Mouse (Mus musculus) heart, embryonic 14.5 days (tissue): ENCODE measurements around the gene Gatc. TPM values are rescaled to one million over a fixed set of nuclear protein-coding genes. Genes with fewer than 3 reads are reported as not detected.
"Not testable (repeated sequence)": the region's sequence is repeated elsewhere in the genome, so short reads cannot be mapped to it uniquely, and the experiment has no call there.

Experiments used
- ATAC-seq: fragments of 200-750 bp; cut with Nextera tagmentation; 2 replicates; pipeline ENCODE4 v1.8.0; 2017; ENCODE audit warnings: low read depth, moderate TSS enrichment; ENCODE audit not compliant: insufficient number of reproducible peaks, insufficient read depth, low FRiP score
- H3K27ac ChIP-seq, 2 experiments: fragments of 200-500 bp in 1 of 2; fragments of 300-500 bp in 1 of 2; sonication (generic) in 1 of 2; replicated peaks in 1 of 2; 2 replicates each; pipeline ENCODE4 v1.5.1; 2012 to 2014; ENCODE audit warnings: low read depth in 2 of 2, low read length in 2 of 2, control low read depth in 1 of 2, mild to moderate bottlenecking in 1 of 2, mixed read lengths in 1 of 2; ENCODE audit not compliant: control insufficient read depth in 1 of 2, insufficient read depth in 1 of 2
- H3K27me3 ChIP-seq: fragments of 300-500 bp; sonication (generic); 2 replicates; pipeline ENCODE4 v1.6.1; 2014; ENCODE audit warnings: mild to moderate bottlenecking, low read length, control low read depth; ENCODE audit not compliant: control insufficient read depth, insufficient read depth
- H3K36me3 ChIP-seq: fragments of 300-500 bp; sonication (generic); 2 replicates; pipeline ENCODE4 v1.6.1; 2014; ENCODE audit warnings: mild to moderate bottlenecking, control low read depth, low read length, mixed read lengths; ENCODE audit not compliant: control insufficient read depth, insufficient read depth
- H3K4me1 ChIP-seq, 2 experiments: fragments of 200-500 bp in 1 of 2; fragments of 300-500 bp in 1 of 2; sonication (generic) in 1 of 2; 2 replicates each; pipeline ENCODE4 v1.6.1; 2012 to 2014; ENCODE audit warnings: low read length in 2 of 2, control low read depth in 1 of 2, mixed read lengths in 1 of 2; ENCODE audit not compliant: control insufficient read depth in 2 of 2, insufficient read depth in 2 of 2
- H3K4me2 ChIP-seq: fragments of 300-500 bp; sonication (generic); 2 replicates; pipeline ENCODE4 v1.6.1; 2014; ENCODE audit warnings: mild to moderate bottlenecking, low read length
- H3K4me3 ChIP-seq, 2 experiments: fragments of 200-500 bp in 1 of 2; fragments of 300-500 bp in 1 of 2; sonication (generic) in 1 of 2; 2 replicates each; pipeline ENCODE4 v1.5.1; 2012 to 2014; ENCODE audit warnings: low read length in 2 of 2, mild to moderate bottlenecking in 2 of 2, control low read depth in 1 of 2, low read depth in 1 of 2, moderate library complexity in 1 of 2; ENCODE audit not compliant: control insufficient read depth in 1 of 2, insufficient read depth in 1 of 2
- H3K9ac ChIP-seq: fragments of 300-500 bp; sonication (generic); 2 replicates; pipeline ENCODE4 v1.6.1; 2014; ENCODE audit warnings: mild to moderate bottlenecking, low read length
- H3K9me3 ChIP-seq: fragments of 300-500 bp; sonication (generic); 2 replicates; pipeline ENCODE4 v1.6.1; 2016; ENCODE audit warnings: low read length, control low read depth; ENCODE audit not compliant: control insufficient read depth
- WGBS: fragments of 180-500 bp; shearing (Covaris S2); extraction: QIAGEN DNeasy Blood & Tissue Kit; methylation state at CpG from one replicate; pipeline ENCODE4 v1.1.7; 2014; 5-methylcytosine and 5-hydroxymethylcytosine counted together
- polyA plus RNA-seq: library from polyadenylated mRNA; unstranded; fragments of >200 nt; fragmentation: Nextera tagmentation; extraction: Ambion mirVana; gene quantifications from 2 replicates; pipeline ENCODE4 v1.2.1, GENCODE M21; 2014

Gatc gene
- 28.3 and 29.1 TPM in 2 replicates for polyA plus RNA-seq

GRCm38 (mm10) chr5:115340577-115341313, at the start of gene Gatc, which contains the start of gene Triap1:
TSS of gene Gatc (minus strand) at chr5:115341178.
TSS of gene Triap1 (plus strand) at chr5:115341225.
- Histone ChIP-seq H3K36me3 (peaks cover 45% of the 10 kb centered on the region), H3K27ac (peak within 1 kb of the TSS; percentile 76 to 81), H3K9ac (peak within 1 kb of the TSS; percentile 92), H3K4me3 (peak within 1 kb of the TSS; percentile 91 to 94), H3K4me1 (peaks cover 2 to 16% of the 10 kb centered on the region in 2 experiments), H3K9me3 (no peaks in the 10 kb centered on the region), H3K27me3 (no peaks in the 10 kb centered on the region), H3K4me2 (peak within 1 kb of the TSS; percentile 87)
- under 1% methylated on average over 62 of the region's 62 CpGs for WGBS
- ATAC-seq, result peak; percentile 87

GRCm38 (mm10) chr5:115378882-115379281, 37.9 kb upstream of the Gatc start:
- not testable (repeated sequence) for H3K4me2 ChIP-seq, H3K4me3 ChIP-seq, H3K36me3 ChIP-seq, H3K27ac ChIP-seq, H3K9ac ChIP-seq, H3K27me3 ChIP-seq, H3K9me3 ChIP-seq, H3K4me1 ChIP-seq, ATAC-seq
- WGBS, result 58% methylated on average over 2 of the region's 2 CpGs

GRCm38 (mm10) chr5:115375436-115375835, 34.5 kb upstream of the Gatc start:
- no peaks in the 10 kb centered on the region for H3K9me3 ChIP-seq
- ATAC-seq, result no peak
- H3K27ac ChIP-seq, result no peak overlapping the region
- no peak overlapping the region for H3K4me2 ChIP-seq
- H3K4me3 ChIP-seq, result no peak overlapping the region
- H3K27me3 ChIP-seq, result peaks cover 6% of the 10 kb centered on the region; the same call in 1 of the 2 replicates
- no peaks in the 10 kb centered on the region for H3K4me1 ChIP-seq
- H3K9ac ChIP-seq, result no peak overlapping the region
- no peaks in the 10 kb centered on the region for H3K36me3 ChIP-seq
- WGBS, result 75% methylated on average over 2 of the region's 2 CpGs

- peaks cover 6% of the 10 kb centered on the region; the same call in 1 of the 2 replicates for H3K27me3 ChIP-seq
- peak overlapping the region; percentile 75 for H3K4me2 ChIP-seq
- no peaks in the 10 kb centered on the region for H3K4me1 ChIP-seq
- H3K36me3 ChIP-seq, result no peaks in the 10 kb centered on the region
- ATAC-seq, result no peak
- WGBS, result 24% methylated on average over 11 of the region's 11 CpGs
- no peaks in the 10 kb centered on the region for H3K9me3 ChIP-seq
- H3K9ac ChIP-seq, result peak overlapping the region; percentile 73
- no peak overlapping the region for H3K27ac ChIP-seq
- peak overlapping the region; percentile 30 to 36 for H3K4me3 ChIP-seq
Measured at GRCm38 (mm10) chr5:115374204-115374820, 33.3 kb upstream of the Gatc start.

- Histone ChIP-seq H3K4me2 (peak overlapping the region; percentile 75), H3K36me3 (no peaks in the 10 kb centered on the region), H3K27me3 (peaks cover 6% of the 10 kb centered on the region; the same call in 1 of the 2 replicates), H3K4me1 (no peaks in the 10 kb centered on the region), H3K27ac (no peak overlapping the region), H3K9me3 (no peaks in the 10 kb centered on the region), H3K4me3 (peak overlapping the region; percentile 30 to 36), H3K9ac (peak overlapping the region; percentile 73)
- ATAC-seq, result no peak
- 22% methylated on average over 26 of the region's 26 CpGs for WGBS
Measured at GRCm38 (mm10) chr5:115373441-115374203, 32.6 kb upstream of the Gatc start.

GRCm38 (mm10) chr5:115371736-115372135, 30.8 kb upstream of the Gatc start:
- no peak overlapping the region for H3K4me3 ChIP-seq
- H3K9me3 ChIP-seq, result no peaks in the 10 kb centered on the region
- H3K4me2 ChIP-seq, result no peak overlapping the region
- peaks cover 6% of the 10 kb centered on the region; the same call in 1 of the 2 replicates for H3K27me3 ChIP-seq
- no peak overlapping the region for H3K27ac ChIP-seq
- WGBS, result 51% methylated on average over 9 of the region's 9 CpGs
- no peak overlapping the region for H3K9ac ChIP-seq
- no peaks in the 10 kb centered on the region for H3K4me1 ChIP-seq
- no peaks in the 10 kb centered on the region for H3K36me3 ChIP-seq
- ATAC-seq, result no peak

GRCm38 (mm10) chr5:115364782-115365181, 23.8 kb upstream of the Gatc start:
- no peak overlapping the region for H3K9ac ChIP-seq
- no peaks in the 10 kb centered on the region for H3K27me3 ChIP-seq
- H3K9me3 ChIP-seq, result no peaks in the 10 kb centered on the region
- H3K4me2 ChIP-seq, result no peak overlapping the region
- H3K4me3 ChIP-seq, result no peak overlapping the region
- no peaks in the 10 kb centered on the region for H3K36me3 ChIP-seq
- no peak overlapping the region for H3K27ac ChIP-seq
- WGBS, result 86% methylated on average over 4 of the region's 4 CpGs
- no peaks in the 10 kb centered on the region for H3K4me1 ChIP-seq
- no peak for ATAC-seq
